Mouse (Mus musculus) spleen, adult 12 weeks (tissue): ENCODE measurements around the gene Slc35a2.

Experiments used
- DNase-seq: peaks from one replicate; pipeline ENCODE4 v3.0.0; 2022; ENCODE audit warnings: low spot score

The Slc35a2 gene

DNA sequence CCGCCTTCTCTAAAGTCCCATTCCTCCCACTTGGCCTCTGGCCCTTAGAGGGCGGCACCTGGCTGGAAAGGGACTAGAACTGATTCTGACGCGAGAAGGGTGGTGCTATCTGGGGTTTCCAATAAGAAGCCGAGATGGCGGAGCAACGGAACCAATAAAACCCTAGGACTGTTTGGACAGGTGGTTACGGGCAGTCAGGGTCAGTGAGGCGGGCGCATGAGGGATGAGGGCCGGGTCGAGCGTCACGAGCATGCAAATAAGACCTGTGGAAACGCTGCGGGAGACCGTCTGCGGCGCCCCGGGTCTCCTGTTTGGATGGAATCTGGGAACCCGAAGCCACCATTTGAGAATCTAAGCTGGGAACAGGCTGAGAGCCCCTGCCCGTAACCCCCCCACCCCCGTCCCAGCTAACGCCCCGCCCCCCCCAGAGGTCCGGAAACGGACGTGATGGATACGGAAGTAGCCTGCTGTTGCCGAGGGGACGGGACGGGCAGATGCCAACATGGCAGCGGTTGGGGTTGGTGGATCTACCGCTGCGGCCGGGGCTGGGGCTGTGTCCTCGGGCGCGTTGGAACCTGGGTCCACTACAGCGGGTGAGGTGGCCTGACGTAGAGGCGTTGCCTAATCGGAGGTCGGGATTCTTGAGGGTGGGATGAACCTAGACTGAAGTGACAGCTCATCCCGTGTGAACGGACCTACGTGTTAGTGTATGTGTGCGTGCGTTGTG is at the start of gene Slc35a2:
TSS of gene Slc35a2 (plus strand) at position 188 of the 727 bp plus-strand sequence.
- DNase-seq: peak; percentile 59

DNA sequence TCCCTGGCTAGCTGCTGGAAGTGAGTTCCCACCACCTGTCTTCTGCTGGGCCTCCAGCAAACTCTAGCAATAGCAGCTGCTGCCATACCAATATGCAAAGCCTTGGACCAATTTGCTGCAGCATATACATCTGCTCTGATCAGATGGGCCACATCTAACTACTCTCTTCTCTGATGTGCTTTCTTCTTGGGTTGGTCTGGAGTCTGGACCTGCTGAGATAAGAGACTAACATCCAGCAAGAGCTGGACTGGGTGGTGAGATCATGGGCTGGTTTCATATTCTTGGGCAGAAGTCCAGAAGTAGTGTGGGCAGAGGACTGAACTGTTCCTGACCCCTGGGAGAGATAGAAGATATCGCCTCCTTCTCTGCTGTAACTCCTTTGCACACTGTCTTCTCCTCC is 46.7 kb upstream of the Slc35a2 start:
- DNase-seq: peak; percentile 26

DNA sequence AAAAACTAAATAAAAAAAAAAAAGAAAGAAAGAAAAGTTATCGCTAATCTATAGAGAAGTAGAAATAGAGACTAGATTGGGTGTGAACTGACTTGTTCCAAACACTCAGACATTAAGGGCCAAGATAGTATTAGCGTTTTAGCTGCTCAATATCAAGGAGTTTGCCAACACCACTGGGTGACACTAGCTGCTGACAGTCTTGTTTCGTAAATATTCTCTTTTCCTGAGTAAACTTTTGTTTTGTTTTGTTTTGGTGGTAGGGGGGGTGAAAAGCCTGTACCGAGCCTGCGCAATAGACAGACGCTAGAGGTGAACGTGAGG is 43.0 kb upstream of the Slc35a2 start:
- DNase-seq: no peak

DNA sequence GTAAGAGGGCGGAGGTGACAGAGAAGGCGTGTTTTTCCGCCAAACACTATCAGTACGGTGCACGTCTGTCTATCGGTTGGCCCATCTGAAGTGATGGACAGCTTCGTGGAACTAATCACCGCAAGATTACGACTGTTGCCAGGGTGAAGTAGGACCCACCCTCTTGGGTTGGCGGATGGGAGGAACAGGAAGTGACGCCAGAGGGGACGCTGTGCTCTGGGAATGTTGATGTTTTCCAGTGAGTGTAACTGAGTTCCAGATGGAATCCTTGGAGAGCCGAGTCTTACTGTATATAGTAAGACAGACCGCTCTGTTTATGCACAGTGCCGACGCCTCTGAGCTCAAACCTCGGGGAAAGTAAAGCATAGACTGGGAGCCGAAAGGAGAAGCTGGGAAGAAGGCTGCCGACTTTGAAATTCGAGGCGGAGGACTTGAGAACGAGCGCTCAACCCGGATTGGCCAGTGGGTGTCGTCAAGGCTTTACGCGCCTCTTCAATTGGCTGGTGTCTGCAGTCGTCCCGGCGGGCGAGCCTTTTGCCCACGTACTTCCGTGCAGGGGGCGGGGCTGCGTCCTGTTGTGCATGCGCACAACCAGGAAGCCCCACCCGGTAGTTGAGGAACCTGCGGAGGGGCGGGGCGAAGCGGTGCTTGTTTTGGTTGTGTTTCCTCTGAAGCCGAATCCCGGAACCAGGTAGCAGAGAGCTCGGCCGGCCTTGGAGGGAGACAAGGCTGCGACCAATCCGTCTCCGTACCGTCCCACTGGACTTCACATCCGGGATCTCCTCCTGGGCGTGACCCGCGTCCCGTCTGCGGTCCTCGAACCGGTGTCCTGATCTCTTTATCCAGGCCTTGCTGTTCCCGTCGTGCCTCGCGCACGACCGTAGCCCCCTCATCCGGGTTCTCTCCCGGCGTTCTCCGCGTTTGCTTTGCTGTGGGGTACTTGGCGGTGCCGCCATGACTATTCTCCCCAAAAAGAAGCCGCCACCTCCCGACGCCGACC is 42.4 kb upstream of the Slc35a2 start, which contains the start of gene Otud5:
TSS of gene Otud5 (plus strand) at position 202 of the 1,000 bp plus-strand sequence.
- DNase-seq: peak; percentile 88

DNA sequence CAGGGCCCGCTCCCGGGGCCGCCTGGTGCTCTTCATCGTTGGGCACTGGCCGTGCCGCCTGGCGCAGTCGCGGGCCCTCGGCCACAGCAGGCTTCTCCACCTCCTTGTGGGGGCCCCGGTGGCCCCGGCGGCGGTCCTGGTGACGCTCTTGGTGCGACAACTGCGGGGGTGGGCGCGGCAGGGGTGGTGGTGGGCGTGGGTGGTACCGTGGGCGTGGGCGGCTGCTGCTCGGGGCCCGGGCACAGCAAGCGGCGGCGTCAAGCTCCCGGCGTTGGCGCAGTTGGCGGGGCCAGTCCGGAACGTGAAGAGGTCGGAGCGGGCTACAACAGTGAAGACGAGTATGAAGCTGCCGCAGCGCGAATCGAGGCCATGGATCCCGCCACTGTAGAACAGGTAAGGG is 41.5 kb upstream of the Slc35a2 start:
- DNase-seq: peak; percentile 30

DNA sequence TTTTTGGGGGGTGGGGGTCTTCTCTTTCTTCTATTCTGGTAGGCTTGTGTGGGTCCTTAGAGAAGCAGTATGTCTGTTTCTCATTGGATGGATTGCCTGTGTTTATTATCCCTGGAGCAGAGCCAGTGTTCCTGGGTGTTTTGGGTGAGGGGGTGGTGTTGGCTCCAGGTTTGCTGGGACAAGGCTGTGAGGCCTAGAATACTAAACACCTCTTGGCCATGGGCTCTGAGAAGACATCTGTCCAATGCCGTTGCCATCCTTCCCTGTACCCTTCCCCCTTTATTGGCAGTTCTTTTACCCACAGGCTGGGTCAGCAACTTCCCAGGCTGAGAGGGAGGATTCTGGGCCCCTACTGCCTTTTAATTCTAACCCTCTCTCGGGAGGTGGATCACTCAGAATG is 36.0 kb upstream of the Slc35a2 start:
- DNase-seq: no peak

DNA sequence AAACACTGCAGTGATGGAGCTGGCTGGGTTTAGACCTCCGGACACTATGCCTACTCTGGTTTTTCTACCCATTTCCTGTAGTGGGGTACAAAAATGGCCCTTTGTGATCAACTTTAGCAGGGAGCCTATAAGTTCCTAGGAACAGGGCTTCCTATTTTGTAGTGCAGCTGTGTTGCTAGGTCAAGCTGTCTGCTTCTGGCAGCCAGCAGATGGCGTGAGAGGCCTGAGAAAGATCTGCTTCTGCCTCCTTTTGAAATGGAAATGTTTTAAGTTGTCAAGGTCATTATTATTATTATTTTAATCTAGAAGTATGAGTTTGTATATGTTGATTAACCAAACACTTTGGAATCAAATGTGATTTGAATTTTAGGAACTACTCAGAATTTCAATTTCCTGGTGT is 29.2 kb upstream of the Slc35a2 start:
- no peak for DNase-seq

DNA sequence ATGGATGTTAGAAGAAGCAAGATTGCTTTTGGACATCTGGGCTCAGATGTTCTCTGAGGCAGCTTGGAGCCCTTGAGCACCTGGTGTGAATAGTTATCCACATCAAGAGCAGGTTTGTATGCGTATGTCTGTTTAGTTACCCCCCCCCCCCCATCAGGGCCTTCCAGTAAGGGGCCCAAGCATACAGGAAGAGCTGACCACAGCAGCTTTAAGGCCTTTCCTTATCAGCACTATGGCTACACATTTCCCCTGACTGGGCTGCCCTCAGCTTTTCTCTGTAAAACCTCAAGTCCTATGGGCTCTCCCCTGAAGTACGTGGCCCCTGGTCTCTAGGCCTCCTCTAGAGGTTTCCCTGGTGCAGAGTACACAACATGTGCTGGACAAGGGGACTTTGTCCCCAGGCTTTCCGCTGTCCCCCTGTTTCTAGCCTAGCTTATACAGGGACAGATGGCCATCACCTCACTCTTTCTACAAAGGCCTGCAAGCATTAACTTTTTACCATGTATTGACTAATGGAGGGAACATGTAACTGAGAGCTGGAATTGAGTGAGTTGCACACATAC is 24.6 kb upstream of the Slc35a2 start:
- DNase-seq: no peak

DNA sequence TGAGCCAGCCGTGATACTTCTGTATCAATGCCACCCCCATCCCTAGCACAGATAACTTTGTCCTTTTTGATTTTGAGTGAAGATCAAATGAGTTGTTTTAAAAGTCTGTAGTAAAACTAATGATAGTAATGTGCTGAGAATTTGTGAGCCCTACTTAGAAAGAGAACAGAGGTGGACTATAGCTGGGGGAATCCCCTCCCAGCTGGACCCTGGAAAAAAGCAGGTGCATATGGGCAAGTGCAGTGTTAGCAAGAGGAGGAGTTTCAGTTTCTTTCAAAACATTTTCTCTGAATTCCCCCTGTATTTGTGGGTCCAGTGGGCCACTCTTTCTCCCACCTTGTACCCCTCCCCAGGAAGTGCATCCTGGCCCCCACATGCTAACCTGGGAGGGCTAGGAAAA is 20.6 kb upstream of the Slc35a2 start:
- no peak for DNase-seq

DNA sequence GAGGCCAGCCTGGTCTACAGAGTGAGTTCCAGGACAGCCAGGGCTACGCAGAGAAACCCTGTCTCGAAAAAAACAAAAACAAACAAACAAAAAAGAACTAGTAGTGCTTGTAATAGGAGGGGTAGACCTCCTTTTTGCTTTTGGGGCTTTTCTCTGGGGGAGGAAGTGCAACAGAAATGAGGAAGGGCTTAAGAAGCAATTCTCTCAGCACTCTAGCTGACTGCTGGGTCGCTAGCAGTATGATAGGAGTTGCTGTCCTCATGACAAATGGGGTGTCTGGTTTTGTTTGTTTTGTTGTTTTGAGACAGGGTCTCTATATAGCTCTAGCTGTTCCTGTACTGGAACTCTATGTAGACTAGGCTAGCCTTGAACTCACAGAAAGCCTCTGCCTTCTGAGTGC is 19.3 kb upstream of the Slc35a2 start:
- no peak for DNase-seq

DNA sequence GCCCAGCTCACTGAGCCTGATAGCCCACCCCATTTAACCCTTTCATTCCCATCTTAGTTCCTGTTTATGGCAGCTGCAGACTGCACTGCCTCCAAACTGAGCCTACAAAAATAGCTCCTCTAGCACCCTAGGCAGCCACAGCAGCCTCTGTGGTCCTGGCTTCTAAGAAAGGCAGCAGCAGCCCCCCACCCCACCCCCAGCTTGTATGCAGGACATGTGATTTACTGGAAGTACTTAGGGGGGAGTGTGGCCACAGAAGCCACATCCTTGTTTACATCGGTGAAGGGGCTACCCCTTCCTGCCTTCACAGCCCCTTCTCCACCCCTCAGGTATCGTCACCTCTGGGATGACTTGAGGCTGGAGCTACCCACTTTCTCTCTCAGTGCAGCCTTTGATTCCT is 18.5 kb upstream of the Slc35a2 start:
- no peak for DNase-seq

DNA sequence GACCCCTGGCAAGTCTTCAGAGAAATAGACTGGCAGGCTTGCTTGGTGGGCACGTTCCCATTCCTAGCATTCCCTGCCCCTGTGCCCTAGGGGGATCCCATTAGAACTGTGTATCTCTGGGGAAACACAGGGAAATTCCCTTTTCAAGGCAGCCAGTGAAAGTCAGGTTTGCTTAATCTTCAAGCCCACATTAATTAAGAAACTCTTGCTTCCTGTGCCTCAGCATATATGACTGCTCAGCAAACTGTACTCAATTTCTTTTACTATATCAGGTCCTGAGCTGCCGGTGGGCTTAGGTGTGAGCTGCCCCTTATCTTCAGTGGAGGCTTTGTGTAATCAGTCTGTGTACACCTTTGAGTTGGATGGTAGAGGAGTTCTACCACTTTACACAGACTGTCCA is 18.0 kb upstream of the Slc35a2 start:
- DNase-seq: no peak

DNA sequence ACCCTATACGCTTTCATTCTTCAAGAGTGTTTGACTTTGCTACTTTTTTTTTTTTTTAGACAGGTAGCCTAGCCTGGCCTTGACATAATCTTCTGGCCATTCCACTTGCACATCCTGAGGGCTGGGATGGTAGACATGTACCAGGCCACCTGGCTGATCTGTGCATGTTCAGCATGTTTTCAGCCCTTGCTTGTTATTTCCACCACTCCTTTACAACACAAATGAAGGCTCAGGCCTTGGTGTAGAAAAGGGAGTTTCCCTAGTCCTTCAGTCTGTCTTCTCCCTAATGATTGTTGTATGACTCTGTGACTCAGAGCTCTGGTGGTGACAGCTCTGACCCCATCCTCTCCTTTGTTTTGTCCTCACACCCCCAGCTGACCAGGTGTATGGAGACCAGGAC is 16.7 kb upstream of the Slc35a2 start:
- no peak for DNase-seq

DNA sequence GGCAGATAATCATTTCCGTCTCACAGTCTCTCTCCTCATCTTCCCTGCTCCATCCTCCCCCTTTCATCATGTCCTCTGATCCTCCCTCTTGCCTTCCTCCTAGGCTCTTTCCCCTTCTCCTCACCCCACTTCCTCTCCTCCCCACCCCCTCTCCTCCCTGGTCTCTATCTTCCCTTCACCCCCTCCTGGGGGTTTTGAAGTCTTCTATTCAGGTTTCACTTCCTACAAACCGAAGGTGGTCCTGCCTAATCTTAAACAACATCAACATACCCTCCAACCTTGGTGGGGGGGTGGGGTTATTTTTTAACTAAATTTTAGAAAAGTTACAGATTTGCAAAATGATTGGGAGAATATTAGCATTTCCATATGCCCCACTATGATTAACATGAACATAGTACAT is 15.3 kb upstream of the Slc35a2 start:
- no peak for DNase-seq

DNA sequence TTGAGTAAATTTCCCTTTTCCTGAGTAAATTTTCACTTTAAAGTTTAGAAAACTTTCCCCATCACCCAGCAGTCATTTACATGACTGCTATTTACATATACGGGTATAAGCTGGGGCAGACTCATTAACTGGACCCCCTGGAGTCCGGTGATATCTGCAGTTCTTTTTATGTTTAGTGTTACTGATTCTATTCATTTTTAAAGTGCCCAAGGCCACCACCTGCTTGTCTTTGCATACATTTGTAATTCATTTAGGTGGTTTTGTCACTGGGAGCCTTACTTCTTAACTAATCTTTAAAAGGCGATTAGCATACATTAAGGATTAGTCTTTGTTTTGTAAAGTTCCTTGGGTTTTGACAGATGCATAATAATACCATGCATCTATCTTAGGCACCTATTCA is 14.0 kb upstream of the Slc35a2 start:
- DNase-seq: no peak

DNA sequence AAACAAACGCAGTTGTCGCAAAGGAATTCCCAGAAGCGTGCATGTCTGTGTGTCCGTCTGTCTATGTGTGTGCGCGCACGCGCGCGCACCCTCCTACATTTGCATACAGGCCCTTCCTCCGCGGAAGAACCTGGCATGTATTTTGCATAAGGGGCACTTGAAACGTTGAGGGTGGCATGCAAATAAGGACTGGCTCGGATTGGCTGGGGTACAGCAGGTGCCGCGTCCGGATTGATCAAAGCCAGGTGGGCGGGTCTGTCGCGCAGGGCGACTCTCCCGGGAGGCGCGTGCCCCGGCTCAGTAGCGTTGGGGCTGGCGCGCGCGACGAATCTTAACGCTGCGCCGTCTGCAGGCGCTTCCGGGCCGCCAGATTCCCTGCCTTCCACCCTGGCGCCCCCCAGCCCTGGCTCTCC is 5.8 kb upstream of the Slc35a2 start, which contains the start of gene Pim2:
TSS of gene Pim2 (plus strand) at position 256 of the 413 bp plus-strand sequence.
- DNase-seq: peak; percentile 70

DNA sequence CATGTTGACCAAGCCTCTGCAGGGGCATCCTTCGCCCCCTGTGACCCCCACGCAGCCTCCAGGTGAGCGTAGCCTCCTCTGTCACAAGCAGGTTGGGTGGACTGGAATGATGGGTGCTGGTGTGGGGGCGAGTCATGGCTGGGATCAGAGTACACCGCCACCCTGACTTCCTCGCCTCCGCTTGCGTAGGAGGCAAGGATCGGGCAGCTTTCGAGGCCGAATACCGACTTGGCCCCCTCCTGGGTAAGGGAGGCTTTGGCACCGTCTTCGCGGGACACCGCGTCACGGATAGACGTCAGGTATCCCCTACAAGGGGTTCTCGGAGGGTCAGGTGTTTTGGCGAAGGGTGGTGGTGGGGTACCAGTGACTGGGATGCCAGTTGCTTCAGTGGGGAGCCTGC is 5.3 kb upstream of the Slc35a2 start:
- DNase-seq: no peak

DNA sequence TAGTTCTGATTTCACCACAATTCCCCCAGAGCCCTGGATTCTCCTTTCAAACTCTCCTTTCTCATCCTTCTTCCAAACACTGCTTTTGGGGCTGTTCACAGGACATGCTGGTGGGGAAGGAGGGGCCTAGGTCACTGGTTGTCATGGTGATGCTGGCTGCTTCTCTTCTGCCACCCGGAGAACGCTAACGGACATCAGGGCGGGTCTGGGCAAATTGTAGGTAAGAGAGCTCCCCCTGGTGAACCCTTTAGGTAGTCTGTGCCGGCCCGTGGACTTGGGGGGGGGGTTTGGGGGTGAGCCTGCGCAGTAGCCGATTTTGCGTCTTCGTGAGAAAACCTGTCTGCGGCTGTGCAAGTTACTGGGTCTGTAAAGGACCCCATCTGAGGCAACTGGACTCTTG is 4.0 kb upstream of the Slc35a2 start:
- DNase-seq: peak; percentile 31

DNA sequence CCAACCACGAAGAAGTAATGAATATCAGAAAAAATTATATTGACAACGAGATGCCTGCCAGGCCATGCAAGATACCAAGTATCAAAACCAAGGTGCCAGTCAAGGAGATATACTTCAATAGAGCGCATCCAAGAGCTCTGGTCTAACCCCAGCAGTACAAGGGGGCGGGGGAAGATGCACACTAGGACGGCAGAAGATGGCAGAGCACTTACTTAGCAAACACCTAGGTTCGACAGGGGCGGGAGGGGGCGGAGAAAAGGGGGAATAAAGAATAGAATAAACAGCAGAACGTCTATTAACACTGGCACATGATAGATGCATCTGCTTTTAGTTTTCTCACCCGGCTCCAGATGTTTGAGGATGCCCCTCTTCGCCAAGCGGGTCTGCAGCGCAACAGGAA is 14.4 kb downstream of the Slc35a2 start:
- no peak for DNase-seq

DNA sequence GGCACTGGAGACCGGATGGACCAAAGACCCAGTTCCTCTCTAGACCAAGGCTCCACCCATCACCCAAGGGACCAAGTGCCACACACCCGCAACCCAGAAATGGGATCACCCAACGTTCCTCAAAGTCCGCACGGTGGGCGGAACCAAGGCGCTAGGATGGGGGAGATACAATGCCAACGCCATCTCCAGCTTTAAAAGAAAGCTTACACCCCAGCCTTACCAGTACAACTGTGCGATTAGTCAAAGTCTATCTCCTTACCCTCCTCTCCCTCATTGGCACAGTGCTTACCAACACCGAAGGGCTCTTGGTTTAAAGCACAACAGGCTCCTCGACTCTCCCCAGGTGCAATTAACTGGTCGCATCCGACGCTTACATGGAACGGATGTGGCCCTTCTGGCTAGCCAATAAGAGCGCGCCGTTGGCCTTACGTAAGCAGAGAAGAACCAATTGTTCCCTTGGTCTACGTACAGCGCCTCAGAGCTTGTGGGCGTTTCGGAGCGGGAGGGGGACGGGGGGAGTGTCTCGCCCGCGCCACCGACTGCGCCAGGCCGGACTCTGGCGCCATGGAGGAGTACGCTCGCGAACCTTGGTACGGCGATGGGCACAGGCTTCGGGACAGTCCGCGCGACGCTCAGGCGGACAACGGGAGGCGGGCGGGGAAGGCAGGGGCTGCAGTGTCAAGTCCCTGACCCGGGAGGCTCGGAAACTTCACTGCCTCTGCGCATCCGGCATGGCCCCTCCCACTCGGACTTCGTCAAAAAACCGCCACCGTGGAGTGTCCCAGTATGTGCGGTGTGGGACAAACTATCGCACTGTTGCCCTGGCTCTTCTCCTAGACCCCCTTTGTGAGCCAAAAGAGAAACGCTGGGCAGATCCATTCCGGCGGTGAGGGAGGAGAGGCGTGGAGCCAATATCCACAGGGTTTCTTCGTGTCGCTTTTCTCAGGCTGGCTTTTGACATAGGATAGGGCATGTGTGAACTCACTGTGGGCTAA is 15.3 kb downstream of the Slc35a2 start, which contains the start of the genes Pqbp1 and Timm17b:
TSS of gene Pqbp1 (minus strand) at position 390 of the 995 bp plus-strand sequence.
TSS of gene Timm17b (plus strand) at position 478 of the 995 bp plus-strand sequence.
- peak; percentile 80 for DNase-seq

DNA sequence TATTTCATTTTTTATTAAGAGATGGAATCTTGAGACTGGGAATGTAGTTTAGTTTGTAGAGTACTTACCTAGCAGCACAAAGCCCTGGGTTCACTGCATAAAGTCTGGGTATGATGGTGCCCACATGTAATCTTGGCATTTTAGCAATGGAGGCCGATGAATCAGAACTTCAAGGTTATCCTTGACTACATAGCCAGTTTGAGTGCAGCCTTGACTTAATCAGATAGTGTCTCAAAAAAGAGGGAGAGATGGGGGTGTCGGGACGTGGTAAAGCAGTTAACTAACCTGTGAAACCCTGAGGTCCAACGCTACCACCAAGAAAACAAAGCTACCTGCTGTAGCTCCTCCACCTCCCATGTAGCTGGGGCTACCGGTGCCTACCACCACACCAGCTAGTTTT is 20.6 kb downstream of the Slc35a2 start:
- no peak for DNase-seq
